Mouse (Mus musculus): ENCODE results near the gene Fars2. TPM values are rescaled to one million over a fixed set of nuclear protein-coding genes. Genes with fewer than 3 reads are reported as not detected.
"Not testable (repeated sequence)": the region's sequence is repeated elsewhere in the genome, so short reads cannot be mapped to it uniquely, and the experiment has no call there.

Gene Fars2
- total RNA-seq, 4 experiments from 2014 or later, result 31.9 to 45.2 (median 36.4) TPM

- no peak for DNase-seq (ENCODE audit: low spot score in 2 of 2)
Measured at GRCm38 (mm10) chr13:36451437-36451836, 334.2 kb downstream of the Fars2 start.

- no peak for DNase-seq (ENCODE audit: low spot score in 2 of 2)
Measured at GRCm38 (mm10) chr13:36460473-36460872, 343.3 kb downstream of the Fars2 start.

- DNase-seq (ENCODE audit: low spot score in 2 of 2), result no peak
Measured at GRCm38 (mm10) chr13:36463669-36464068, 346.5 kb downstream of the Fars2 start.

- DNase-seq (ENCODE audit: low spot score in 2 of 2), result not testable (repeated sequence)
Measured at GRCm38 (mm10) chr13:36466076-36466475, 348.9 kb downstream of the Fars2 start.

GRCm38 (mm10) chr13:36466515-36466921, 349.3 kb downstream of the Fars2 start:
- DNase-seq (ENCODE audit: low spot score in 2 of 2), result no peak

- DNase-seq (ENCODE audit: low spot score in 2 of 2), result no peak
Measured at GRCm38 (mm10) chr13:36467849-36468248, 350.6 kb downstream of the Fars2 start.

- DNase-seq (ENCODE audit: low spot score in 2 of 2), result no peak
Measured at GRCm38 (mm10) chr13:36468963-36469362, 351.8 kb downstream of the Fars2 start.

- DNase-seq (ENCODE audit: low spot score in 2 of 2), result no peak
Measured at GRCm38 (mm10) chr13:36469412-36470125, 352.4 kb downstream of the Fars2 start.

GRCm38 (mm10) chr13:36477648-36478047, 360.4 kb downstream of the Fars2 start:
- DNase-seq (ENCODE audit: low spot score in 2 of 2), result no peak

- no peak for DNase-seq (ENCODE audit: low spot score in 2 of 2)
Measured at GRCm38 (mm10) chr13:36478243-36478642, 361.0 kb downstream of the Fars2 start.

GRCm38 (mm10) chr13:36480101-36480500, 362.9 kb downstream of the Fars2 start:
- no peak for DNase-seq (ENCODE audit: low spot score in 2 of 2)

- no peak for DNase-seq (ENCODE audit: low spot score in 2 of 2)
Measured at GRCm38 (mm10) chr13:36484391-36484790, 367.2 kb downstream of the Fars2 start.

GRCm38 (mm10) chr13:36486756-36487155, 369.5 kb downstream of the Fars2 start:
- no peak for DNase-seq (ENCODE audit: low spot score in 2 of 2)

GRCm38 (mm10) chr13:36489365-36489764, 372.2 kb downstream of the Fars2 start:
- no peak for DNase-seq (ENCODE audit: low spot score in 2 of 2)

- no peak for DNase-seq (ENCODE audit: low spot score in 2 of 2)
Measured at GRCm38 (mm10) chr13:36490612-36491011, 373.4 kb downstream of the Fars2 start.

- peak in 1 of 2 experiments; percentile 30 for DNase-seq (ENCODE audit: low spot score in 2 of 2)
Measured at GRCm38 (mm10) chr13:36492397-36492796, 375.2 kb downstream of the Fars2 start.

GRCm38 (mm10) chr13:36493294-36493693, 376.1 kb downstream of the Fars2 start:
- peak in 1 of 2 experiments; percentile 30 for DNase-seq (ENCODE audit: low spot score in 2 of 2)

- DNase-seq (ENCODE audit: low spot score in 2 of 2), result peak in 1 of 2 experiments; percentile 44
Measured at GRCm38 (mm10) chr13:36493762-36494161, 376.6 kb downstream of the Fars2 start.

- no peak for DNase-seq (ENCODE audit: low spot score in 2 of 2)
Measured at GRCm38 (mm10) chr13:36495980-36496379, 378.8 kb downstream of the Fars2 start.

- DNase-seq (ENCODE audit: low spot score in 2 of 2), result no peak
Measured at GRCm38 (mm10) chr13:36497346-36497745, 380.1 kb downstream of the Fars2 start.

- no peak for DNase-seq (ENCODE audit: low spot score in 2 of 2)
Measured at GRCm38 (mm10) chr13:36500370-36500905, 383.2 kb downstream of the Fars2 start.

GRCm38 (mm10) chr13:36503551-36503950, 386.3 kb downstream of the Fars2 start:
- no peak for DNase-seq (ENCODE audit: low spot score in 2 of 2)

GRCm38 (mm10) chr13:36503991-36504390, 386.8 kb downstream of the Fars2 start:
- DNase-seq (ENCODE audit: low spot score in 2 of 2), result no peak
